Mouse (Mus musculus): ENCODE measurements at regions not wholly inside any gene's neighbourhood (a gene's known extent, or its start where the extent isn't known, plus 50 kb on each side); places are given as distances from the start of the nearest gene placed in this dataset.
A peak's percentile ranks its signal among the peaks of the same experiment; 100 is the strongest.

GRCm38 (mm10) chrX:12252680-12253021, 92.5 kb upstream of the Bcor start:
- Histone ChIP-seq H3K9ac (ENCODE audit: low read depth, low read length) (peak overlapping the region; percentile 50; the same call in 1 of the 2 replicates), H3K4me3 (ENCODE audit: low read length) (peak overlapping the region; percentile 39), H3K27ac (ENCODE audit: low read length) (no peak overlapping the region), H3K27me3 (replicated peaks; ENCODE audit: control insufficient read depth, insufficient read depth, low read length) (0 out of 2 replicates have a peak, but pooled peaks cover 2% of the 10 kb centered on the region), H3K36me3 (ENCODE audit: control insufficient read depth, insufficient read depth, low read length) (no peaks in the 10 kb centered on the region), H3K4me2 (ENCODE audit: low read depth, low read length) (peak overlapping the region; percentile 51), H3K9me3 (ENCODE audit: control insufficient read depth, low read length) (no peaks in the 10 kb centered on the region), H3K4me1 (ENCODE audit: control insufficient read depth, insufficient read depth, low read length) (no peaks in the 10 kb centered on the region)
- peak; percentile 63 for ATAC-seq
- whole genome bisulfite sequencing: 7% methylated on average over 16 of the region's 16 CpGs

GRCm38 (mm10) chrX:12256758-12257157, 96.6 kb upstream of the Bcor start:
- H3K36me3 ChIP-seq (ENCODE audit: control insufficient read depth, insufficient read depth, low read length): no peaks in the 10 kb centered on the region
- WGBS: 77% methylated on average over 8 of the region's 8 CpGs
- H3K27ac ChIP-seq (ENCODE audit: low read length): no peak overlapping the region
- no peak overlapping the region for H3K4me3 ChIP-seq (ENCODE audit: low read length)
- H3K9me3 ChIP-seq (ENCODE audit: control insufficient read depth, low read length): no peaks in the 10 kb centered on the region
- no peak overlapping the region for H3K4me2 ChIP-seq (ENCODE audit: low read depth, low read length)
- ATAC-seq: no peak
- H3K4me1 ChIP-seq (ENCODE audit: control insufficient read depth, insufficient read depth, low read length): no peaks in the 10 kb centered on the region
- H3K27me3 ChIP-seq (replicated peaks; ENCODE audit: control insufficient read depth, insufficient read depth, low read length): 0 out of 2 replicates have a peak, but pooled peaks cover 2% of the 10 kb centered on the region
- no peak overlapping the region for H3K9ac ChIP-seq (ENCODE audit: low read depth, low read length)

- no peaks in the 10 kb centered on the region for H3K4me1 ChIP-seq (ENCODE audit: control insufficient read depth, insufficient read depth, low read length)
- H3K9me3 ChIP-seq (ENCODE audit: control insufficient read depth, low read length): no peaks in the 10 kb centered on the region
- H3K36me3 ChIP-seq (ENCODE audit: control insufficient read depth, insufficient read depth, low read length): no peaks in the 10 kb centered on the region
- no peak overlapping the region for H3K27ac ChIP-seq (ENCODE audit: low read length)
- H3K4me3 ChIP-seq (ENCODE audit: low read length): no peak overlapping the region
- WGBS: 87% methylated on average over 6 of the region's 6 CpGs
- ATAC-seq: no peak
- no peak overlapping the region for H3K9ac ChIP-seq (ENCODE audit: low read depth, low read length)
- H3K4me2 ChIP-seq (ENCODE audit: low read depth, low read length): no peak overlapping the region
- no peaks in the 10 kb centered on the region for H3K27me3 ChIP-seq (replicated peaks; ENCODE audit: control insufficient read depth, insufficient read depth, low read length)
Measured at GRCm38 (mm10) chrX:12263834-12264233, 103.7 kb upstream of the Bcor start.

- 79% methylated on average over 4 of the region's 4 CpGs for WGBS
Measured at GRCm38 (mm10) chrX:12284741-12285140, 124.6 kb upstream of the Bcor start.

GRCm38 (mm10) chrX:12285141-12285540, 125.0 kb upstream of the Bcor start:
- WGBS: 53% methylated on average over 4 of the region's 5 CpGs
- Histone ChIP-seq H3K27ac (ENCODE audit: low read length) (no peak overlapping the region), H3K4me2 (ENCODE audit: low read depth, low read length) (no peak overlapping the region), H3K9me3 (ENCODE audit: control insufficient read depth, low read length) (no peaks in the 10 kb centered on the region), H3K9ac (ENCODE audit: low read depth, low read length) (no peak overlapping the region), H3K4me1 (ENCODE audit: control insufficient read depth, insufficient read depth, low read length) (no peaks in the 10 kb centered on the region), H3K4me3 (ENCODE audit: low read length) (no peak overlapping the region), H3K36me3 (ENCODE audit: control insufficient read depth, insufficient read depth, low read length) (no peaks in the 10 kb centered on the region), H3K27me3 (replicated peaks; ENCODE audit: control insufficient read depth, insufficient read depth, low read length) (peaks cover 12% of the 10 kb centered on the region; the same call in 1 of the 2 replicates)
- ATAC-seq: no peak

More at GRCm38 (mm10) chrX:12284741-12285140, 124.6 kb upstream of the Bcor start:
- ATAC-seq: no peak
- Histone ChIP-seq H3K9ac (ENCODE audit: low read depth, low read length) (no peak overlapping the region), H3K4me1 (ENCODE audit: control insufficient read depth, insufficient read depth, low read length) (no peaks in the 10 kb centered on the region), H3K4me2 (ENCODE audit: low read depth, low read length) (no peak overlapping the region), H3K9me3 (ENCODE audit: control insufficient read depth, low read length) (no peaks in the 10 kb centered on the region), H3K27ac (ENCODE audit: low read length) (no peak overlapping the region), H3K27me3 (replicated peaks; ENCODE audit: control insufficient read depth, insufficient read depth, low read length) (peaks cover 12% of the 10 kb centered on the region; the same call in 1 of the 2 replicates), H3K4me3 (ENCODE audit: low read length) (no peak overlapping the region), H3K36me3 (ENCODE audit: control insufficient read depth, insufficient read depth, low read length) (no peaks in the 10 kb centered on the region)

- no peaks in the 10 kb centered on the region for H3K9me3 ChIP-seq (ENCODE audit: control insufficient read depth, low read length)
- H3K9ac ChIP-seq (ENCODE audit: low read depth, low read length): no peak overlapping the region
- H3K4me3 ChIP-seq (ENCODE audit: low read length): no peak overlapping the region
- H3K4me2 ChIP-seq (ENCODE audit: low read depth, low read length): no peak overlapping the region
- H3K36me3 ChIP-seq (ENCODE audit: control insufficient read depth, insufficient read depth, low read length): no peaks in the 10 kb centered on the region
- H3K4me1 ChIP-seq (ENCODE audit: control insufficient read depth, insufficient read depth, low read length): no peaks in the 10 kb centered on the region
- no peak overlapping the region for H3K27ac ChIP-seq (ENCODE audit: low read length)
- ATAC-seq: no peak
- H3K27me3 ChIP-seq (replicated peaks; ENCODE audit: control insufficient read depth, insufficient read depth, low read length): peaks cover 12% of the 10 kb centered on the region; the same call in 1 of the 2 replicates
- WGBS: 48% methylated on average over 24 of the region's 24 CpGs
Measured at GRCm38 (mm10) chrX:12285976-12286909, 126.1 kb upstream of the Bcor start.

GRCm38 (mm10) chrX:12286910-12287522, 126.9 kb upstream of the Bcor start:
- Histone ChIP-seq H3K36me3 (ENCODE audit: control insufficient read depth, insufficient read depth, low read length) (no peaks in the 10 kb centered on the region), H3K4me3 (ENCODE audit: low read length) (no peak overlapping the region), H3K9ac (ENCODE audit: low read depth, low read length) (no peak overlapping the region), H3K27me3 (replicated peaks; ENCODE audit: control insufficient read depth, insufficient read depth, low read length) (peaks cover 12% of the 10 kb centered on the region; the same call in 1 of the 2 replicates), H3K9me3 (ENCODE audit: control insufficient read depth, low read length) (no peaks in the 10 kb centered on the region), H3K4me1 (ENCODE audit: control insufficient read depth, insufficient read depth, low read length) (no peaks in the 10 kb centered on the region), H3K27ac (ENCODE audit: low read length) (no peak overlapping the region), H3K4me2 (ENCODE audit: low read depth, low read length) (no peak overlapping the region)
- WGBS: 28% methylated on average over 18 of the region's 18 CpGs
- ATAC-seq: peak; percentile 38; the same call in 1 of the 2 replicates

- no peak for ATAC-seq
- 29% methylated on average over 16 of the region's 17 CpGs for WGBS
- H3K4me3 ChIP-seq (ENCODE audit: low read length): no peak overlapping the region
Measured at GRCm38 (mm10) chrX:12287656-12288561, 127.8 kb upstream of the Bcor start.

More at GRCm38 (mm10) chrX:12287656-12288561, 127.8 kb upstream of the Bcor start:
- no peaks in the 10 kb centered on the region for H3K9me3 ChIP-seq (ENCODE audit: control insufficient read depth, low read length)
- H3K27me3 ChIP-seq (replicated peaks; ENCODE audit: control insufficient read depth, insufficient read depth, low read length): peaks cover 12% of the 10 kb centered on the region; the same call in 1 of the 2 replicates
- H3K36me3 ChIP-seq (ENCODE audit: control insufficient read depth, insufficient read depth, low read length): no peaks in the 10 kb centered on the region
- H3K27ac ChIP-seq (ENCODE audit: low read length): no peak overlapping the region
- H3K9ac ChIP-seq (ENCODE audit: low read depth, low read length): no peak overlapping the region
- H3K4me1 ChIP-seq (ENCODE audit: control insufficient read depth, insufficient read depth, low read length): no peaks in the 10 kb centered on the region
- H3K4me2 ChIP-seq (ENCODE audit: low read depth, low read length): no peak overlapping the region

Data from intestine, embryonic 16.5 days (tissue).